Mouse (Mus musculus) B cell, adult (primary cell): Measurements from ENCODE around the gene Ssxb8. TPM values are rescaled to one million over a fixed set of nuclear protein-coding genes. Genes with fewer than 3 reads are reported as not detected.

ENCODE experiments used
- total RNA-seq: library from RNA; stranded (reverse); gene quantifications from 4 replicates; pipeline ENCODE4 v1.2.4, GENCODE M21; 2023; ENCODE audit not compliant: inconsistent age

Ssxb8 gene
- total RNA-seq: not detected in 4 replicates

GRCm38 (mm10) chrX:8690744-8691143 is at the start of gene Ssxb8:
TSS of gene Ssxb8 (minus strand) at chrX:8690844.

Other genes with a start within 250 kb of the Ssxb8 start
- gene Ssxb2, start 229.1 kb downstream of the Ssxb8 start, total RNA-seq: not detected in 4 replicates
- not detected in 4 replicates for gene Gm14459, start 165.9 kb downstream of the Ssxb8 start, total RNA-seq
- gene Ssxb6, start 142.6 kb downstream of the Ssxb8 start, total RNA-seq: not detected in 4 replicates
- not detected in 4 replicates for gene Ssxb3, start 99.0 kb downstream of the Ssxb8 start, total RNA-seq
- not detected in 4 replicates for gene Ssx9, start 57.6 kb upstream of the Ssxb8 start, total RNA-seq
- gene Ssxb5, start 112.8 kb upstream of the Ssxb8 start, total RNA-seq: not detected in 4 replicates
- gene Gm6592, start 153.2 kb upstream of the Ssxb8 start, total RNA-seq: not detected in 4 replicates
- not detected in 4 replicates for gene Gm5751, start 183.4 kb upstream of the Ssxb8 start, total RNA-seq
- 0.19 to 0.39 TPM (median 0.30 TPM) in 4 replicates for gene B630019K06Rik, start 201.5 kb upstream of the Ssxb8 start, total RNA-seq